Mouse (Mus musculus) neural tube, embryonic 14.5 days (tissue): ENCODE measurements around the gene Gm28870. TPM values are rescaled to one million over a fixed set of nuclear protein-coding genes. Genes with fewer than 3 reads are reported as not detected.
"Not testable (repeated sequence)": the region's sequence is repeated elsewhere in the genome, so short reads cannot be mapped to it uniquely, and the experiment has no call there.

Experiments used
- ATAC-seq: fragments of 200-750 bp; cut with Nextera tagmentation; 2 replicates; pipeline ENCODE4 v1.8.0; 2017; ENCODE audit warnings: low read depth, mild to moderate bottlenecking, moderate TSS enrichment, moderate library complexity
- H3K27ac ChIP-seq: fragments of 300-500 bp; sonication (generic); 2 replicates; pipeline ENCODE4 v1.5.1; 2014; ENCODE audit warnings: low read depth, mild to moderate bottlenecking, control low read depth, low read length, moderate library complexity, mixed read lengths
- H3K27me3 ChIP-seq: fragments of 300-500 bp; sonication (generic); 2 replicates; pipeline ENCODE4 v1.6.1; 2014; ENCODE audit warnings: low read length; ENCODE audit not compliant: control insufficient read depth, insufficient read depth
- H3K36me3 ChIP-seq: fragments of 300-500 bp; sonication (generic); 2 replicates; pipeline ENCODE4 v1.6.1; 2014; ENCODE audit warnings: low read length, mixed read lengths; ENCODE audit not compliant: control insufficient read depth, insufficient read depth
- H3K4me1 ChIP-seq: fragments of 300-500 bp; sonication (generic); 2 replicates; pipeline ENCODE4 v1.6.1; 2014; ENCODE audit warnings: low read length; ENCODE audit not compliant: control insufficient read depth, insufficient read depth
- H3K4me2 ChIP-seq: fragments of 300-500 bp; sonication (generic); 2 replicates; pipeline ENCODE4 v1.6.1; 2014; ENCODE audit warnings: mild to moderate bottlenecking, low read depth, low read length, control low read depth
- H3K4me3 ChIP-seq: fragments of 300-500 bp; sonication (generic); 2 replicates; pipeline ENCODE4 v1.5.1; 2014; ENCODE audit warnings: low read depth, low read length, control low read depth, mixed read lengths
- H3K9ac ChIP-seq: fragments of 300-500 bp; sonication (generic); replicated peaks from 2 replicates; pipeline ENCODE4 v1.6.1; 2014; ENCODE audit warnings: low read depth, mild to moderate bottlenecking, control low read depth, low read length, mixed read lengths
- H3K9me3 ChIP-seq: fragments of 300-500 bp; sonication (generic); 2 replicates; pipeline ENCODE4 v1.6.1; 2016; ENCODE audit warnings: low read length; ENCODE audit not compliant: control insufficient read depth
- WGBS: fragments of 180-500 bp; shearing (Covaris S2); extraction: QIAGEN DNeasy Blood & Tissue Kit; methylation state at CpG from one replicate; pipeline ENCODE4 v1.1.7; 2014; 5-methylcytosine and 5-hydroxymethylcytosine counted together
- polyA plus RNA-seq: library from polyadenylated mRNA; unstranded; fragments of >200 nt; fragmentation: Nextera tagmentation; extraction: Ambion mirVana; gene quantifications from 2 replicates; pipeline ENCODE4 v1.2.1, GENCODE M21; 2014

Gm28870 gene
- not detected in 2 replicates for polyA plus RNA-seq

DNA sequence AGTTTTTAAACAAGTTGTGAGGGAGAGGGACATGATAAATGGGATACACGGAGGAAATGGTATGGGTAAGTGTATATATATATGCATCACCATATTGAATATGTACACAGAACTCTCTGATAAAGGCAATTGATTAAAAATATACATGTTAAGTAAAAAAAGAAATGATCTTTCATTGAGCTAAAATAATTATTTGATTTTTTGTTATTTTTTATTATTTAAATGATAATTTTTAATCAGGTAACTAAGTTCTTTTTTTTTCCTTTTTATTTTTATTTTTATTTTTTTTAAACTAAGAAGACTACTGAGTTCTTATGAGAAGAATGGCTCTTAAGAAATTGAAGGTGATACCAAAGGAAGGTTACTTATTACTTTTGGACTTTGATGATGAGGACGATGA is at the start of gene Gm28870:
TSS of gene Gm28870 (plus strand) at position 301 of the 400 bp plus-strand sequence.
- H3K36me3 ChIP-seq, H3K27me3 ChIP-seq, ATAC-seq, H3K9ac ChIP-seq, H3K4me1 ChIP-seq, H3K9me3 ChIP-seq, H3K4me3 ChIP-seq, H3K4me2 ChIP-seq, H3K27ac ChIP-seq: not testable (repeated sequence)
- no CpG with 5 or more reads among the region's 2 CpGs for WGBS
